9 mouse cellular contexts compared by ENCODE assay signal in genomic region chrX:51681756-51682155, GRCm38 (mm10). TPM values are rescaled to one million over a fixed set of nuclear protein-coding genes. Genes with fewer than 3 reads are reported as not detected.
DNase-seq lines count a peak whose midpoint lies in the region; ATAC-seq and TF ChIP-seq lines count a peak whose summit lies in the region.
"Had no signal": no experiment of that assay in that cellular context is flagged by ENCODE, and none has a peak within 500 bp of the region (broad histone marks: within the 10 kb centered on the region; RNA-seq: fewer than 3 reads in every experiment).

Gene Hs6st2 (minus strand): TSS chrX:51681856.

- POLR2A ChIA-PET in Patski (lab: Charles Lee): no interaction called here

- CTCF ChIA-PET in Patski (lab: Charles Lee): interaction anchor here (1.3 kb wide), 1 partner anchor 10 kb away, joined by 3 read pairs; no protein-coding TSS in a partner anchor

- peaks cover 3% of the 10 kb centered on the region; the same call in 1 of the 2 replicates for H3K9me3 ChIP-seq in heart, embryonic 12.5 days (replicated peaks)
- H3K9me3 ChIP-seq in hindbrain, embryonic 13.5 days: no peaks in the 10 kb centered on the region
- H3K9me3 ChIP-seq in liver, embryonic 14.5 days (ENCODE audit: control insufficient read depth, low read length): no peaks in the 10 kb centered on the region

- no peak for TF ChIP-seq EP300 in liver, embryonic 14.5 days (IDR thresholded peaks at IDR 0.05; ENCODE audit: low read depth)

- ATAC-seq in heart, embryonic 12.5 days (ENCODE audit: insufficient number of reproducible peaks, low FRiP score): no peak
- ATAC-seq in Patski: no peak
- ATAC-seq in hindbrain, embryonic 13.5 days (ENCODE audit: low FRiP score): no peak
- no peak for ATAC-seq in liver, embryonic 14.5 days (ENCODE audit: insufficient read depth)

- H3K4me3 ChIP-seq in heart, embryonic 12.5 days: peak within 1 kb of the TSS; percentile 58
- H3K4me3 ChIP-seq in hindbrain, embryonic 13.5 days: peak within 1 kb of the TSS; percentile 50
- H3K4me3 ChIP-seq in liver, embryonic 14.5 days (ENCODE audit: insufficient read depth in 1 of 2, low read depth in 2 of 2, low read length in 2 of 2): peak within 1 kb of the TSS in 1 of 2 experiments; percentile 27; a peak in 2 of 4 replicates

- WGBS in heart, embryonic 12.5 days: 19% methylated on average over 5 of the region's 5 CpGs
- 25% methylated on average over 5 of the region's 5 CpGs for WGBS in hindbrain, embryonic 13.5 days
- 17% methylated on average over 5 of the region's 5 CpGs for WGBS in liver, embryonic 14.5 days (ENCODE audit: insufficient replicate concordance)

- in situ Hi-C loops in Patski (cut with MboI; ENCODE audit: low pct_unique_long_range_greater_than_20kb): no loop called here

- no peaks in the 10 kb centered on the region; the same call in 1 of the 2 replicates for H3K4me1 ChIP-seq in heart, embryonic 12.5 days (replicated peaks)
- peaks cover 4% of the 10 kb centered on the region; the same call in 1 of the 2 replicates for H3K4me1 ChIP-seq in hindbrain, embryonic 13.5 days (replicated peaks)
- peaks cover 0 to 10% of the 10 kb centered on the region in 2 experiments; a peak in 2 of 4 replicates for H3K4me1 ChIP-seq in liver, embryonic 14.5 days (replicated peaks; ENCODE audit: control insufficient read depth in 2 of 2, insufficient read depth in 2 of 2, low read length in 1 of 2)

- H3K4me2 ChIP-seq in heart, embryonic 12.5 days: peak within 1 kb of the TSS; percentile 82
- H3K4me2 ChIP-seq in hindbrain, embryonic 13.5 days: peak within 1 kb of the TSS; percentile 76
- peak within 1 kb of the TSS; percentile 41 for H3K4me2 ChIP-seq in liver, embryonic 14.5 days (ENCODE audit: low read depth)

- peaks cover 34% of the 10 kb centered on the region for H3K27me3 ChIP-seq in heart, embryonic 12.5 days (replicated peaks)
- H3K27me3 ChIP-seq in Patski: peaks cover 17% of the 10 kb centered on the region
- H3K27me3 ChIP-seq in hindbrain, embryonic 13.5 days: peaks cover 20% of the 10 kb centered on the region
- peaks cover 34% of the 10 kb centered on the region for H3K27me3 ChIP-seq in liver, embryonic 14.5 days (ENCODE audit: control insufficient read depth, insufficient read depth, low read length)
- H3K27me3 ChIP-seq: CH12.LX had no signal

- H3K9ac ChIP-seq in heart, embryonic 12.5 days: peak within 1 kb of the TSS; percentile 69
- peak within 1 kb of the TSS; percentile 70 for H3K9ac ChIP-seq in hindbrain, embryonic 13.5 days
- no peak within 1 kb of the TSS for H3K9ac ChIP-seq in liver, embryonic 14.5 days (replicated peaks)

- DNase-seq in heart, postnatal 4 days: no peak
- no peak for DNase-seq in Patski (ENCODE audit: low read depth, low spot score)
- no peak for DNase-seq in liver, embryonic 14.5 days (ENCODE audit: low read depth in 3 of 3, low spot score in 3 of 3)
- DNase-seq in natural killer cell, adult 2 months (ENCODE audit: low spot score in 2 of 2): no peak
- DNase-seq in thymus, postnatal 0 days (ENCODE audit: low spot score): no peak
- DNase-seq in frontal cortex, postnatal 14 days (ENCODE audit: low spot score in 2 of 2): no peak

- H3K27ac ChIP-seq in heart, embryonic 12.5 days (ENCODE audit: poor library complexity, severe bottlenecking): no peak within 1 kb of the TSS
- H3K27ac ChIP-seq in hindbrain, embryonic 13.5 days: peak within 1 kb of the TSS; percentile 64
- no peak within 1 kb of the TSS for H3K27ac ChIP-seq in liver, embryonic 14.5 days

- TF ChIP-seq CTCF in Patski (IDR thresholded peaks at IDR 0.05): no peak
- no peak for TF ChIP-seq CTCF in liver, embryonic 14.5 days (IDR thresholded peaks at IDR 0.05; ENCODE audit: low read depth)

- H3K36me3 ChIP-seq in heart, embryonic 12.5 days: no peaks in the 10 kb centered on the region
- no peaks in the 10 kb centered on the region for H3K36me3 ChIP-seq in hindbrain, embryonic 13.5 days
- H3K36me3 ChIP-seq in liver, embryonic 14.5 days (replicated peaks; ENCODE audit: control insufficient read depth, insufficient read depth, low read depth): no peaks in the 10 kb centered on the region

RNA-seq across cellular contexts. Expression of gene Hs6st2, which starts in this region (rescaled TPM):
- polyA plus RNA-seq in heart, embryonic 12.5 days (2016; fragmentation: Nextera tagmentation; extraction: Ambion mirVana): 20.4 and 21.7 TPM in 2 replicates
- 1 to 10 TPM; 6.1 to 7.0 TPM for total RNA-seq in heart, postnatal 4 days (2021)
- 131 TPM for polyA plus RNA-seq in Patski (2021)
- 25.5 and 27.3 TPM in 2 replicates for polyA plus RNA-seq in hindbrain, embryonic 13.5 days (2015; fragmentation: Nextera tagmentation; extraction: Ambion mirVana)
- 0.26 and 0.39 TPM in 2 replicates for polyA plus RNA-seq in liver, embryonic 14.5 days (2012; rRNA removed)
- polyA plus RNA-seq in liver, embryonic 14.5 days (2014; fragmentation: Nextera tagmentation; extraction: Ambion mirVana): 0.86 and 0.92 TPM in 2 replicates
- polyA plus RNA-seq in thymus, postnatal 0 days (2015; fragmentation: Nextera tagmentation; extraction: Ambion mirVana): 0.75 and 0.98 TPM in 2 replicates
- total RNA-seq: CH12.LX had no signal

Comparison
In these comparisons a context has a peak if more than half of its experiments do, and no peak if none do; other contexts are left out.
1. RNA of gene Hs6st2 (polyA plus RNA-seq): 131 TPM in Patski (single experiment), 25.5 to 27.3 TPM in hindbrain, embryonic 13.5 days and 20.4 to 21.7 TPM in heart, embryonic 12.5 days; 0.75 to 0.98 TPM in thymus, postnatal 0 days and 0.26 to 0.92 TPM in liver, embryonic 14.5 days; every median in the first group is over 10 times any median in the second.
2. Peak in every context shown above with its lines, with median percentiles within 50 percentile points of each other: H3K4me2 ChIP-seq.